Mouse (Mus musculus) embryonic fibroblast, embryonic 13.5 days (primary cell): ENCODE results near the gene Tmem254c.
"Not testable (repeated sequence)": the region's sequence is repeated elsewhere in the genome, so short reads cannot be mapped to it uniquely, and the experiment has no call there.

Experiments used
- CTCF ChIP-seq: IDR thresholded peaks from 2 replicates; pipeline ENCODE4 v1.5.1; 2011; ENCODE audit warnings: mild to moderate bottlenecking, control low read depth, low read length, moderate library complexity, borderline replicate concordance; ENCODE audit not compliant: insufficient read depth
- POLR2A ChIP-seq: IDR thresholded peaks from 2 replicates; pipeline ENCODE4 v1.6.1; 2011; ENCODE audit warnings: low read depth, mild to moderate bottlenecking, control low read depth, low read length, moderate library complexity

- TF ChIP-seq CTCF, POLR2A: not testable (repeated sequence)
Observed at GRCm38 (mm10) chr14:26081997-26082396, 14.8 kb upstream of the Tmem254c start, which contains the start of gene Cphx3.
